Mouse (Mus musculus) adrenal gland (tissue): ENCODE results near the gene Atad5.
"Not testable (repeated sequence)": the region's sequence is repeated elsewhere in the genome, so short reads cannot be mapped to it uniquely, and the experiment has no call there.

Experiments used
- intact Hi-C: fragments of 180-260 bp; cut with DNase I; formaldehyde crosslinking; loops from one replicate; pipeline ENCODE4 v1.15.1; 2025
- long read RNA-seq, 2 experiments: library from polyadenylated mRNA; unstranded; transcript quantifications; one replicate each; pipeline ENCODE4 v2.0.0; 2020; ENCODE audit warnings: borderline replicate concordance in 1 of 2; ENCODE audit not compliant: insufficient replicate concordance in 1 of 2

Gene Atad5
- long read RNA-seq, experiment 1 = 0 reads
- long read RNA-seq, experiment 2, partial matches to known transcripts = 4 of 4 reads
- long read RNA-seq, experiment 2, other reads (novel, unspliced or antisense) = 0 of 4 reads

DNA sequence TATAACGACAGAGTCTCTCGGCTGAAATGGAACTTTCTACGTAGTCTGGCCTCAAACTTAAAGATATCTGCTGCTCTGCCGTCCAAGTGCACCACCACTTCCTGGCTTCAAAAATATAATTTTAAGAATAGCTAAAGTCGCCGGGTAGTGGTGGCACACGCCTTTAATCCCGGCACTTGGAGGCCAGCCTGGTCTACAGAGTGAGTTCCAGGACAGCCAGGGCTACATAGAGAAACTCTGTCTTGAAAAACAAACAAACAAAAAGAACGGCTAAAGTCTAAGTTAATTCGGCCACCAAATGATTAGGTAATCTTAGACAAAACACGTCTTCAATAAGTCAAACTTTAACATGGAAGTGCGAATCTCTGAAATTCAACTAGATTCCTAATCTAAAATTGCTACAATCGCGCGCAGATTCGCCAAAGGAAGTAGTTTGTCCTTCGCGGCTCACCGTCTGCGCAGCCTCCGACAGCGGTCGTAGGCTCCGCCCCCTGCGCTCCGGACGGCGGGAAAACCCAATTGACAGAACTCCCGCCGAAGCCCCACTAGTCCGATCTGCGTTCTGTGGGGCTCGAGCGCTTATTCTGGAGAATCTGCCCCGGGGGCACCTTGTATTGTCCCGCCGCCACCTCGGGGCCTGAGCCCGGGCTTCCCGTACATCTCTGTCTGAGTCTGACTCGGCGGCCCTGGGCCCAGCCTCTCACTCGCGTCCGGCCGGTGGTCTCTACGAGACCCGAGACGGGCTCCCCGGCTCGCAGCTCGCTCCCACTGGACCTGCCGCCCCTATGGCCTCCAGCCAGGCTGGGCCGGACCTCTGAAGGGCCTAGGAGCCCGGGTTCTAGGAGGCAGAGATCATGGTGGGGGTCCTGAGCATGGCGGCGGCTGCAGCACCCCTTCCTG is at the start of gene Atad5:
Gene Atad5 (plus strand): TSS at position 484 of the 900 bp plus-strand sequence.
- intact Hi-C loops = loop anchor here (10.0 kb wide), 1 partner anchor 56 kb away; the partner anchor contains the start of gene Tefm

- intact Hi-C loops = loop anchor here (10.0 kb wide), 1 partner anchor 92 kb away; no protein-coding TSS in a partner anchor
Observed at GRCm38 (mm10) chr11:80042615-80043418, 46.4 kb upstream of the Atad5 start.

GRCm38 (mm10) chr11:80043419-80043817 is 45.8 kb upstream of the Atad5 start:
- intact Hi-C loops = loop anchor here (10.0 kb wide), 1 partner anchor 91 kb away; no protein-coding TSS in a partner anchor

DNA sequence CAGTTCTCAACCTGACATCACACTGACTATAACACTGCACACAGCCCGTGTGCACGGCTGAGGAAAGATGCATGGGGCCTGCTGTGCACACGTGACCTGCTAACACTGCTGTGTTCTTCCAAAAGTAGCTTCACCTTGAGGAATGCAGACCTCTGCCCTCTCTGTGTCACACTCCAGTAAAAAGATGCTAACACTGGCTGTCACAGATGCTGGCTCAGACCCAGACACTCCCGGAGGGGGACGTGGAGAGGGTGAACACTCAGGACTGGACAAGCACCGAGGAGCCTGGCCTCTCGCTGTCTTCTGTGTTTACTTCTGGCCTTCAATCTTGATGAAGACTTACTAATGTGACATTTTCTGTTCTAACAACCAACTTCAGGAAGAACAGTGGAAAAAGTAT is 42.3 kb upstream of the Atad5 start:
- intact Hi-C loops = loop anchor here (10.0 kb wide), 1 partner anchor 88 kb away; no protein-coding TSS in a partner anchor

DNA sequence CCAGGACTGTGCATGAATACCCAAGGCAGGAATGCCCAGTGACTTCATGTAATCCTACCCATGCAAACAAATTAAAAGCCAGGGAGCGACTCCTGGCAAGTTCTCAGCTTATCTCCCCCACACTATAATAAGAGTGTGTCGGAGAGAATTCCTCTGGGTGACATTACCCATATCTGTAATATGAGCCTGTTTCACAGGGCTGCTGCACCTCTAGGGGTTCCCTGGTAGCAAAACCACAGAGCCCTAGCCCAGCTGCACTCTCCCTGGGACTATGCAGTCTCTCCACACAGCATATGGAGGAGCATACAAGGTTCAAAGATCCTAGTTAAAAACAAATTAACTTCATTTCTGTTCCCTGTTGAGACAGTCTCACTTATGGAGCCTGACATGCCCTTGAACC is 39.1 kb upstream of the Atad5 start:
- intact Hi-C loops = no loop called here

GRCm38 (mm10) chr11:80052456-80052855 is 36.7 kb upstream of the Atad5 start:
- intact Hi-C loops = no loop called here

- intact Hi-C loops = no loop called here
Observed at GRCm38 (mm10) chr11:80053171-80053570, 36.0 kb upstream of the Atad5 start.

- intact Hi-C loops = no loop called here
Observed at GRCm38 (mm10) chr11:80054659-80055058, 34.5 kb upstream of the Atad5 start.

DNA sequence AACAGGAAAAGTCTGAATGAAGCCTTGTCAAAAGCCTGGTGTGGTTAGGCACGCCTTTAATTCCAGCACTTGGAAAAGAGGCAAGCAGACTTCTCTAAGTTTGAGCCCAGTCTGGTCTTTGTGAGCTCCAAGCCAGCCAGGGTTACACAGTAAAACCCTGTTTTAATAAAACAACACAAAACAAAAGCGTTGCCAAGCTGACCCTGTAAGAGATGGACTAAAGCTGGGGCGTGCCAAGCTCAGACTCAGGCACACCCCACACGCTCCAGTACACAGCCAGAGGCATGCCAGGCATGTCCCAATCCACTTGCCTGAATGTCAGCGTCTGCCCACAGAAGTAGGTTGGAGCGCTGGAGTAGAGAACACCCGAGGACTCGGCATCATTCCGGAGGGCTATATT is 33.1 kb upstream of the Atad5 start:
- intact Hi-C loops = no loop called here

DNA sequence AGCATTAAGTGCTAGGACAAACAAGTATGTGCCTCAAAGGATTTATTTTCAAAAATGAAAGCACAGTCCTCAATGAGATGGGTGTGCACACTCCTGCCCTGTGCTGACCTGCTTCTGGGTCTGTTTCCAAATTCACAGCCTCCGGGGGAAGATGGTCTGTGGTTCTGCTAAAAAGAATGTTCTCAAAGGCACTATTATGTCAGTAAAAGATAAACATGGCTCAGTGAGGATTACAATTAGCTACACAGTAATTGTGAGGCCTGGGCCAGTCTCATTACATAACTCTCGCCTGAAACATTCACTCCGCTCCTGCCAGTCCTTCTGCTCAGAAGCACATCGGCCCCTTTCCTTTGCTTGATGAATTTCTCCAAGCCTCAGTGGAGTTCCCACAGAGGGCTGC is 27.0 kb upstream of the Atad5 start:
- intact Hi-C loops = no loop called here

DNA sequence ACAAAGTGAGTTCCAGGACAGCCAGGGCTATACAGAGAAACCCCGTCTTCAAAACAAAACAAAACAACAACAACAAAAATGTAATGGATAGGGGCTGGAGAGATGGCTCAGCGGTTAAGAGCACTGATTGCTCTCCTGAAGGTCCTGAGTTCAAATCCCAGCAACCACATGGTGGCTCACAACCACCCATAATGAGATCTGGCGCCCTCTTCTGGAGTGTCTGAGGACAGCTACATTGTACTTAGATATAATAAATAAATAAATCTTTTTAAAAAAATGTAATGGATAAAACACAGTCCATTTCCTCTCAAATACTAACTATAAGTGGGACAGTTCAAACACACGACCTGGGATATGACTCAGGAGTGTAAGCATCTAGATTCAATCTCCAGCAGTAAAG is 22.8 kb upstream of the Atad5 start:
- intact Hi-C loops = not testable (repeated sequence)

DNA sequence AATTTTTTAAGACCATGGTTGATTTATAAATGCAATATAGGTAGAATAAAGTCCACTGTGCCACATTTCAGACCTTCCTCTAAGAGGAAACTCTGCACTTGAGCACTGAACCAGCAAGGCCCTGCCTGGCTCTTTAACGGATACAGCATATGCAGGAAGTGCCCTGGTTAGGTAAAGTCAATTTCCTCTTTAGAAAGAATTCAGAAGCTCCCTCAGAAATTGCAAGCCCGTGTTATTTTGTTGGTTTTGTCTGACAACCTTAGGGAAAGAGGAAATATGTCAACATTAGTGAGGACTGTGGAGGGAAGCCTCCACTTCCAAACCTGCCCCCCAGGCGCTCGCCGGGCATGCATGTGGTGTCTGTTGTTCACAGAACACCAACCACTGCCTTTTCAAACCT is 21.6 kb upstream of the Atad5 start:
- intact Hi-C loops = no loop called here

GRCm38 (mm10) chr11:80069815-80070214 is 19.4 kb upstream of the Atad5 start:
- intact Hi-C loops = no loop called here

DNA sequence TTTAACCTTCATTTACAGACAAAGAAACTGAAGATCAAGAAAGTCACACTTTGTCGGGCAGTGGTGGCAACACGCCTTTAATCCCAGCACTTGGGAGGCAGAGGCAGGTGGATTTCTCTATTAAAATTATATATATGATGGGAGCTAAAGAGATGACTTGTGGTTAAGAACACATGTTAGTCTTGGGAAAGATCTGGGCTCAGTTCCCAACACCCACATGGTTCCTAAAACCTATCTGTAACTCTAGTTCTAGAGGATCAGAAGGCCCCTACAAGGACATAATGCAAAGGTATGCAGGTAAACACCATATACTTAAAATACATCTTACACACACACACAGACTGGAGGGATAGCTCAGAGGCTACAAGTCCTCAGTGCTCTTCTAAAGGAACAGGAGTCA is 18.2 kb upstream of the Atad5 start:
- intact Hi-C loops = no loop called here

DNA sequence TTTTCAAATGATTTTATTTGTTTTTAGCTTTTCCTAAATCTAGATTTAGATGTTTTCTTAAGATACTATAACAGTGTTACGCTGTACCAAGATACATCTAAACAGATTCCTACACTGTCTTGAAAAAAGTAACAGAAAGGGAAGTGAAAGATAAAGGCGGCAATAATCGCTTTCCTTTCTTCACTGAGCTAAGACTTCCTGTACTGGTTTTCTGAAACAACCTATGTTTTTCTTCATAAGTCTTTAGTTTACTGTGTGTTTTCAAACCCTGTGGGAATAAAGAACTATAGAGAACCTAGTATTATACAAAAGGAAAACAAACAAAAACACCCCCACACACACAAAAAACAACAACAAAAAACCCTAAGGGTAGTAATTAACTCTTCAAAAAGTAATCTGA is 16.8 kb upstream of the Atad5 start:
- intact Hi-C loops = no loop called here

DNA sequence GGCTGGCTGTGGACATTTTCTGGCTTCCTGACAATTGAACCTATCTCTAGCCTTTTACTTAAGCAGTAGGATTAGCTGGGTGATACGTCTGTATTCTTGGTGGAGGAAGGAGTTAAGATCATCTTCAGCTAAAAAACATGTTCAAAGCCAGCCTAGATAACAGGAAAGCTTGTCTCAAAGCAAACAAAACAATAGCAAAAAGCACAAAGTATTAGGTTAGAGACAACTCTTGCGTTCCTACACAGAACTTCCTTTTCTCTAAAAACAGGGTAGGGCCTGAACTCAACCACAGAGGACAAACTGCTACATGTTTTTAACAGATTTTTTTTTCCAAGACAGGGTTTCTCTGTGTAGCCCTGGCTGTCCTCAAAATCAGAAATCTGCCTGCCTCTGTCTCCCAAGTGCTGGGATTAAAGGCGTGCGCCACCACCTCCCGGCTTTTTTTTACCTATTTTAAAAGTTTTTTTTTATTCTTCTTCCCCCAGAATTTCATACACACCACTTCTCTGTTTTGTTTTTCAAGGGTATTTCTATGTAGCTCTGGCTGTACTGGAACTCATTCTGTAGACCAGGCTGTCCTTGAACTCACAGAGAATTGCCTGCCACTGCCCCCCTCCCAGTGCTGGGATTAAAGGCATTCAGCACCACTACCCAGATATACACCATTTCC is 13.5 kb upstream of the Atad5 start:
- intact Hi-C loops = no loop called here

GRCm38 (mm10) chr11:80077784-80078545 is 11.2 kb upstream of the Atad5 start:
- intact Hi-C loops = no loop called here

DNA sequence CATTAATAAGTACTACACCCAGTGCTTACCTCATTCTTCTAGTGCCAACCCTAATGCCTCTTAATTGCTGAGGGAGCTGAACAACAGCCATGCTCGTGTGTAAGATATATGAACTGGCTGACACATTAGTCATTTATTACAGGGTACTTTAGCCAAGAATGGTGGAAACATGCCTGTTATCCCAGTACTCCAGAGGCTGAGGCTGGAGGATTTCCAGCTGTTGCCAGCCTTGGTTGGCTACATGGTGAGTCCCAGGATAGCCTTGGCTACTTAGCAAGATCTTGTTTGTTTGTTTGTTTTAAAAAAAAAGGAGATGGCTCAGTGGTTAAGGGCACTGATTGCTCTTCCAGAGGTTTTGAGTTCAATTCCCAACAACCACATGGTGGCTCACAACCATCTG is 10.4 kb upstream of the Atad5 start:
- intact Hi-C loops = no loop called here

GRCm38 (mm10) chr11:80079751-80080150 is 9.4 kb upstream of the Atad5 start:
- intact Hi-C loops = loop anchor here (5.0 to 10.0 kb wide), 2 partner anchors 65 to 118 kb away; partner anchors contain the start of gene Tefm

GRCm38 (mm10) chr11:80080381-80080825 is 8.8 kb upstream of the Atad5 start:
- intact Hi-C loops = loop anchor here (5.0 to 10.0 kb wide), 2 partner anchors 64 to 117 kb away; partner anchors contain the start of gene Tefm
